Mouse (Mus musculus) stomach, embryonic 14.5 days (tissue): Measurements from ENCODE around the gene Ndufb6. TPM values are rescaled to one million over a fixed set of nuclear protein-coding genes. Genes with fewer than 3 reads are reported as not detected.

Source experiments
- ATAC-seq: fragments of 200-750 bp; cut with Nextera tagmentation; 2 replicates; pipeline ENCODE4 v1.8.0; 2017; ENCODE audit warnings: low read depth, moderate TSS enrichment; ENCODE audit not compliant: insufficient number of reproducible peaks, insufficient read depth, low FRiP score
- H3K27ac ChIP-seq: fragments of 300-500 bp; sonication (generic); 2 replicates; pipeline ENCODE4 v1.5.1; 2014; ENCODE audit warnings: mild to moderate bottlenecking, low read length, moderate library complexity, mixed read lengths
- H3K27me3 ChIP-seq: fragments of 300-500 bp; sonication (generic); 2 replicates; pipeline ENCODE4 v1.6.1; 2014; ENCODE audit warnings: low read length, control low read depth, mixed read lengths; ENCODE audit not compliant: control insufficient read depth, insufficient read depth
- H3K36me3 ChIP-seq: fragments of 300-500 bp; sonication (generic); 2 replicates; pipeline ENCODE4 v1.6.1; 2014; ENCODE audit warnings: mild to moderate bottlenecking, control low read depth, low read length, moderate library complexity, mixed read lengths; ENCODE audit not compliant: control insufficient read depth, insufficient read depth
- H3K4me1 ChIP-seq: fragments of 300-500 bp; sonication (generic); 2 replicates; pipeline ENCODE4 v1.6.1; 2014; ENCODE audit warnings: low read length, control low read depth, mixed read lengths; ENCODE audit not compliant: control insufficient read depth, insufficient read depth
- H3K4me2 ChIP-seq: fragments of 300-500 bp; sonication (generic); replicated peaks from 2 replicates; pipeline ENCODE4 v1.6.1; 2014; ENCODE audit warnings: low read depth, low read length, control low read depth
- H3K4me3 ChIP-seq: fragments of 300-500 bp; sonication (generic); 2 replicates; pipeline ENCODE4 v1.5.1; 2014; ENCODE audit warnings: low read depth, low read length, control low read depth
- H3K9ac ChIP-seq: fragments of 300-500 bp; sonication (generic); replicated peaks from 2 replicates; pipeline ENCODE4 v1.6.1; 2014; ENCODE audit warnings: low read depth, mild to moderate bottlenecking, control low read depth, low read length, moderate library complexity, mixed read lengths
- H3K9me3 ChIP-seq: fragments of 300-500 bp; sonication (generic); 2 replicates; pipeline ENCODE4 v1.6.1; 2016; ENCODE audit warnings: low read depth, low read length, control low read depth; ENCODE audit not compliant: control insufficient read depth
- WGBS: fragments of 180-500 bp; shearing (Covaris S2); extraction: QIAGEN DNeasy Blood & Tissue Kit; methylation state at CpG from one replicate; pipeline ENCODE4 v1.1.7; 2014; 5-methylcytosine and 5-hydroxymethylcytosine counted together
- polyA plus RNA-seq: library from polyadenylated mRNA; unstranded; fragments of >200 nt; fragmentation: Nextera tagmentation; extraction: Ambion mirVana; gene quantifications from 2 replicates; pipeline ENCODE4 v1.2.1, GENCODE M21; 2014

The Ndufb6 gene
- polyA plus RNA-seq, 1 experiment from 2014 or later: 304 TPM

GRCm38 (mm10) chr4:40269430-40270032 lies 9.7 kb downstream of the Ndufb6 start, which contains the start of the genes Smim27 and Topors:
Gene Smim27, plus strand, starts transcription at chr4:40269579.
Gene Topors, minus strand, starts transcription at chr4:40269850.
- Histone ChIP-seq H3K9me3 (no peaks in the 10 kb centered on the region), H3K36me3 (peaks cover 41% of the 10 kb centered on the region), H3K4me2 (peak within 1 kb of the TSS; percentile 91), H3K9ac (peak within 1 kb of the TSS; percentile 84), H3K27ac (peak within 1 kb of the TSS; percentile 98), H3K4me3 (peak within 1 kb of the TSS; percentile 88), H3K4me1 (peaks cover 14% of the 10 kb centered on the region), H3K27me3 (no peaks in the 10 kb centered on the region)
- under 1% methylated on average over 38 of the region's 38 CpGs for WGBS
- ATAC-seq: peak; percentile 96

- no peaks in the 10 kb centered on the region for H3K27me3 ChIP-seq
- ATAC-seq: no peak
- H3K9me3 ChIP-seq: no peaks in the 10 kb centered on the region
- H3K4me3 ChIP-seq: peak overlapping the region; percentile 88
- peak overlapping the region; percentile 91 for H3K4me2 ChIP-seq
- peaks cover 14% of the 10 kb centered on the region for H3K4me1 ChIP-seq
- H3K9ac ChIP-seq: peak overlapping the region; percentile 84
- WGBS: 0% methylated on average over 16 of the region's 16 CpGs
- peaks cover 42% of the 10 kb centered on the region for H3K36me3 ChIP-seq
- peak overlapping the region; percentile 98 for H3K27ac ChIP-seq
Observed at GRCm38 (mm10) chr4:40268835-40269234, 10.4 kb downstream of the Ndufb6 start.

GRCm38 (mm10) chr4:40268204-40268813 lies 10.9 kb downstream of the Ndufb6 start:
- Histone ChIP-seq H3K9ac (peak overlapping the region; percentile 84), H3K9me3 (no peaks in the 10 kb centered on the region), H3K4me3 (peak overlapping the region; percentile 88), H3K27me3 (no peaks in the 10 kb centered on the region), H3K27ac (peak overlapping the region; percentile 98), H3K4me2 (peak overlapping the region; percentile 91), H3K4me1 (peaks cover 14% of the 10 kb centered on the region), H3K36me3 (peaks cover 40% of the 10 kb centered on the region)
- WGBS: under 1% methylated on average over 49 of the region's 50 CpGs
- ATAC-seq: peak; percentile 82

DNA sequence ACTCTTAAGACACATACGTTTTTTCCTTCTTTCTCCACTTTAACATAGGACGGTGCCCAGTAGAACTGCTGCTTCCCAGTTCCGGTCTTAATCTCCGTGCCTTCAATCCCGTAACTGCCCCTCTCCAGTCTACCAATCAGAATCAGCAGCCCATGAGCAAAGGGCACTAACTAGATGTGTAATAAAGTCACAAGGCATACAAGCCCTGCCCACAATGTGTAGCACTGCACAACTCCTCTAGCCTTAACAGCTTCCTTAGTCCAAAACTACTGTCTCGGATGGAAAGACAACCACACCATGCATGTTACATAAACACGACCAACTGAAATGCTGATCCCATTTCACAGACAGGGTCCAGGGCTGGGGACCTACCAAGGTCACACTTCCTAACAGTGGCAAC lies 11.5 kb downstream of the Ndufb6 start:
- Histone ChIP-seq H3K9me3 (no peaks in the 10 kb centered on the region), H3K27me3 (no peaks in the 10 kb centered on the region), H3K4me3 (peak overlapping the region; percentile 88), H3K27ac (peak overlapping the region; percentile 69), H3K4me2 (peak overlapping the region; percentile 91), H3K9ac (peak overlapping the region; percentile 84; the same call in 1 of the 2 replicates), H3K4me1 (peaks cover 14% of the 10 kb centered on the region), H3K36me3 (peaks cover 43% of the 10 kb centered on the region)
- WGBS: 66% methylated on average over 7 of the region's 7 CpGs
- ATAC-seq: no peak

DNA sequence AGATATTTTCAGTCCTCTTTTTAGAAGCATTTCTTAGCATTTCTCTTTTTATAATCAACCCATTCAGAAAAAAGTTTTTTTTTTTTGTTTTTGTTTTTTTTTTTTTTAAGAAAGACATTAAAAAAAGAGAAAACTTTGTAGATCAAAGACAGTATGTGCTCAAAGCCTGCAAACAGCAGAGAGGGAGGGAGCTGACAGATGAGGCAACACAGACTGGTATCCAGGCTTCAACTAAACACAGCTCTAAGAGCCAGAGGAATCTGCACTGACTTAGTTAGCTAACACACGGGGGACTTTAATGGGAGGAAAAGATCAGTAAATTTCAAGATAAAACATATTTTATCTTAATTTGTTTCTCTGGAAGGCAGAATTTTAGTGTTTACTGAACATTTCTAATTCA lies 14.9 kb downstream of the Ndufb6 start:
- H3K9me3 ChIP-seq: no peaks in the 10 kb centered on the region
- no peak overlapping the region for H3K9ac ChIP-seq
- H3K27me3 ChIP-seq: no peaks in the 10 kb centered on the region
- no peak for ATAC-seq
- peaks cover 68% of the 10 kb centered on the region for H3K36me3 ChIP-seq
- 52% methylated on average over 1 of the region's 1 CpGs for WGBS
- H3K4me1 ChIP-seq: peaks cover 14% of the 10 kb centered on the region
- H3K27ac ChIP-seq: no peak overlapping the region
- no peak overlapping the region for H3K4me3 ChIP-seq
- H3K4me2 ChIP-seq: no peak overlapping the region

GRCm38 (mm10) chr4:40254385-40255103 lies 24.7 kb downstream of the Ndufb6 start:
- peaks cover 6% of the 10 kb centered on the region for H3K36me3 ChIP-seq
- WGBS: 85% methylated on average over 8 of the region's 8 CpGs
- no peak for ATAC-seq
- no peaks in the 10 kb centered on the region for H3K4me1 ChIP-seq
- H3K4me3 ChIP-seq: no peak overlapping the region
- H3K4me2 ChIP-seq: no peak overlapping the region
- H3K9me3 ChIP-seq: no peaks in the 10 kb centered on the region
- no peak overlapping the region for H3K9ac ChIP-seq
- no peak overlapping the region for H3K27ac ChIP-seq
- H3K27me3 ChIP-seq: no peaks in the 10 kb centered on the region

- Histone ChIP-seq H3K27me3 (no peaks in the 10 kb centered on the region), H3K9ac (no peak overlapping the region), H3K4me2 (no peak overlapping the region), H3K36me3 (no peaks in the 10 kb centered on the region; the same call in 1 of the 2 replicates), H3K27ac (no peak overlapping the region), H3K9me3 (no peaks in the 10 kb centered on the region), H3K4me3 (no peak overlapping the region), H3K4me1 (no peaks in the 10 kb centered on the region)
- 71% methylated on average over 2 of the region's 2 CpGs for WGBS
- no peak for ATAC-seq
Observed at GRCm38 (mm10) chr4:40253766-40254165, 25.5 kb downstream of the Ndufb6 start.

GRCm38 (mm10) chr4:40250984-40251383 lies 28.2 kb downstream of the Ndufb6 start:
- H3K4me3 ChIP-seq: no peak overlapping the region
- no peaks in the 10 kb centered on the region for H3K9me3 ChIP-seq
- no peaks in the 10 kb centered on the region for H3K36me3 ChIP-seq
- ATAC-seq: no peak
- H3K4me1 ChIP-seq: no peaks in the 10 kb centered on the region
- H3K27me3 ChIP-seq: no peaks in the 10 kb centered on the region
- 84% methylated on average over 5 of the region's 5 CpGs for WGBS
- H3K27ac ChIP-seq: no peak overlapping the region
- no peak overlapping the region for H3K4me2 ChIP-seq
- no peak overlapping the region for H3K9ac ChIP-seq
